Mouse (Mus musculus) cortical plate, adult 2 months (tissue): ENCODE data around the gene Lsamp. TPM values are rescaled to one million over a fixed set of nuclear protein-coding genes. Genes with fewer than 3 reads are reported as not detected.

Experiments
- H3K27ac ChIP-seq: fragments of 200-500 bp; 2 replicates; pipeline ENCODE4 v1.5.1; 2012; ENCODE audit warnings: low read length, control low read depth, inconsistent platforms; ENCODE audit not compliant: insufficient read depth
- H3K4me1 ChIP-seq: fragments of 200-500 bp; 2 replicates; pipeline ENCODE4 v1.6.1; 2011; ENCODE audit warnings: low read length; ENCODE audit not compliant: control insufficient read depth, insufficient read depth
- H3K4me3 ChIP-seq: fragments of 200-500 bp; 2 replicates; pipeline ENCODE4 v1.5.1; 2011; ENCODE audit warnings: mild to moderate bottlenecking, low read length, control low read depth; ENCODE audit not compliant: insufficient read depth
- CTCF ChIP-seq: fragments of 200-500 bp; IDR thresholded peaks from 2 replicates; pipeline ENCODE4 v1.5.1; 2011; ENCODE audit warnings: mild to moderate bottlenecking, control low read depth, low read length; ENCODE audit not compliant: insufficient read depth; ENCODE audit errors: extremely low read depth
- POLR2A ChIP-seq: fragments of 200-500 bp; IDR thresholded peaks from 2 replicates; pipeline ENCODE4 v1.6.1; 2011; ENCODE audit warnings: mild to moderate bottlenecking, low read length, control low read depth; ENCODE audit not compliant: insufficient read depth; ENCODE audit errors: extremely low read depth
- polyA plus RNA-seq: library from polyadenylated mRNA; depleted of rRNA; stranded (reverse); fragments of >200 nt; gene quantifications from 2 replicates; pipeline ENCODE4 v1.2.3, GENCODE M21; 2012

Gene Lsamp
- polyA plus RNA-seq, 1 experiment = 99.8 TPM

DNA sequence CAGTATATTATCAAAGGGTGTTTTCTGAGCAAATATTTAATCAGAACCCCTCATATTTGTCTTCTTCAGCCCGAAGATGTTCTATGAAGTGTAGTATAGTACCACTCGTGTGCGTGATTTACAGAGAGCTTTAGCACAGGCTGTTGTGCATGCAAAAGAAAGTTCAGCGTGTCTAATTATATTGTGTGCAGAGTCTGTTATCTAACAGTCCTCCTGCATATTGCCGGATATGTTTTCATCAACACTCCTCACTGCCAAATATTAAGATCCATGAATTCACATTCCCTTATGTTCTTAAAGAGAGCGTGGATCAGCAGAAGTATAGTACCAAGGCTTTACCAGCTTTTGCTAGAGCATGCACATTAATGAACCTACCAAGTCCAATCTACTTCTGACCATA, 1862.7 kb downstream of the Lsamp start:
- TF ChIP-seq CTCF = no peak
- TF ChIP-seq POLR2A = no peak
- Histone ChIP-seq H3K4me3 (no peak overlapping the region), H3K4me1 (no peaks in the 10 kb centered on the region; the same call in 1 of the 2 replicates), H3K27ac (no peak overlapping the region)

DNA sequence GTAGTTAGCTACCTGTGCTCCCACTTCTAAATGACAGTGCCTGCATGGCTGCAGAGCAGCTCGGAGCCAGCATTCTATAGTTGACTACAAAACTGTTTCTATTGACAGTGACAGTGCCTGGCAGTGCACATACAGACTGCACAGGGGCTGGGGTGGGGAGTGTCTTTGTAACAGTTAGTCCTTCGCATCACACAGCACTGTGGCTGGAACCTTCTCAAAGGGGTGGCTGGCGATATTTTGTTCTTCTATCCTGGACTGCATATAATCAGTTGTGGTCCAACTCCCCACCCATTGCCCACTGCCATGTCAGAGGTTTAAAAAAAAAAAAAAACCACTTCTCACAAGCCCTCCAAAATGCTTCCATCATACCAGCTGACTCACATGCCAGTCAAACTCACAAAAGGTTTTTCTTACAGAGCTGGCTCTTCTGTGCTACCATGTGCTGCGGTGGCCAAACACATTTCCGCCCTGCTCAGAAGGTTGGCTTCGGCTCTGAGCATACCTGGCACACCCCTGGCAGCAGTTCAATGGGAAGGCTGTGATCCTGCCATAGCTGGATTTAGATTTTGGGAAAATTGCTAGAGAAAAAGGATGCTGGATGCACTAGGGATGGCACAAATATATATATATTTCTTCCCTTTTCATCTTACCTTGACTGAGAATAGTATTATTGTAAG, 1887.9 kb downstream of the Lsamp start:
- Histone ChIP-seq H3K4me3 (no peak overlapping the region), H3K4me1 (peaks cover 2% of the 10 kb centered on the region; the same call in 1 of the 2 replicates), H3K27ac (no peak overlapping the region)
- TF ChIP-seq CTCF (no peak), POLR2A (no peak)

- Histone ChIP-seq H3K4me3 (no peak overlapping the region), H3K4me1 (no peaks in the 10 kb centered on the region; the same call in 1 of the 2 replicates), H3K27ac (no peak overlapping the region)
- TF ChIP-seq CTCF = no peak
- TF ChIP-seq POLR2A = no peak
Measured at GRCm38 (mm10) chr16:41888546-41889165, 1904.5 kb downstream of the Lsamp start.

GRCm38 (mm10) chr16:41900783-41901182, 1916.6 kb downstream of the Lsamp start:
- TF ChIP-seq CTCF = no peak
- no peak for TF ChIP-seq POLR2A
- Histone ChIP-seq H3K4me3 (no peak overlapping the region), H3K4me1 (peaks cover 3% of the 10 kb centered on the region; the same call in 1 of the 2 replicates), H3K27ac (no peak overlapping the region)

GRCm38 (mm10) chr16:41903654-41904053, 1919.5 kb downstream of the Lsamp start:
- no peak overlapping the region for H3K27ac ChIP-seq
- no peak for TF ChIP-seq POLR2A
- TF ChIP-seq CTCF = no peak
- no peak overlapping the region for H3K4me3 ChIP-seq
- H3K4me1 ChIP-seq = peaks cover 3% of the 10 kb centered on the region; the same call in 1 of the 2 replicates

DNA sequence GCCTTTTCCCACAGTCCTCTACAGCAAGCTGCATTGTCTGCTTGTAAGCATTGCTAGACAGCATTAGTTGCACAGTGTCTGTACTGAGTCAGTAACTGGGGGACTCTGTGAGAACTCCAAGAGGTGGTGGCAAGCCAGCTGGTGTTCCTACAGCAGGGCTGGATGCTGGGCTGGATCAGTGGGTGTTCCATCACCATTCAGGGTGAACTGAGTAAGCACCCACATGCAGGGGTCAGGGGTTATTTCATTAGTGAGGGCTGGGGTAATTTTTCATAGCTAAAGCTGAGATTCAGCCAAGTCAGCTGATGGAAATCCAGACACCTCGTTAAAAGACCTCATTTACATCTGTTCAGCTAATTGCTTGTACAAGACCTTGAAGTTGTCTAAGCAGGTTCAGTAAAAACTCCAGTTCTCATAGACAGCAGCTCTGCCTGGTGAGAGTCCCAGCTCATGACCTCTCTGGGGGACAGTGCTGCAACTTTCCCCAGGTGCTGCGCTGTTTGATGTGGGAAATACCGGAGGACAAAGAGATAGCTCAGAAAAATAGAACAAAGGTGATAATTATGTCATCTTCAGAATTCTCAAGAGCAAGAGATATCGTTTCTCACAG, 1928.5 kb downstream of the Lsamp start:
- H3K27ac ChIP-seq = no peak overlapping the region
- H3K4me3 ChIP-seq = no peak overlapping the region
- TF ChIP-seq POLR2A (no peak), CTCF (no peak)
- no peaks in the 10 kb centered on the region for H3K4me1 ChIP-seq

- Histone ChIP-seq H3K27ac (no peak overlapping the region), H3K4me3 (no peak overlapping the region), H3K4me1 (no peaks in the 10 kb centered on the region)
- TF ChIP-seq CTCF (no peak), POLR2A (no peak)
Measured at GRCm38 (mm10) chr16:41913346-41913745, 1929.2 kb downstream of the Lsamp start.

DNA sequence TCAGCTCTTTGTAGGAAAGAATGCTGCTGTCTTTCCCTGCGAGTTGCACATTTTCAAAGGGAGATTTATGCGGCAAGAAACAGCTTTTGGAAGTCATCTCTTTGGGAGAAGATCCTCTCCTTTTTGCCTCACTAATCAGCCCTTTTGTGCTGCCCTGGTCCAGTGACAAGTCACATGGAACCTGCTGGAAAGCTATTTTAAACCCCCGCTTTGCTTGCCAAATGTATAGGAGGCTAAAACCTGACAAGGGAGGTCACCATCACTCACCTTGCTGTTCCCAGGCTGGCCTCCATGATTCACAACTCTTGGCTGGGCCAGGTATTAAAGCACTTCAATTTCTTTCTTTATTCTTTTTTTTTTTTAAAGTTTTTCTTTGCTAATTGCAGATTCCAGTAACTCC, 1932.2 kb downstream of the Lsamp start:
- H3K4me1 ChIP-seq = peaks cover 1% of the 10 kb centered on the region; the same call in 1 of the 2 replicates
- no peak overlapping the region for H3K4me3 ChIP-seq
- TF ChIP-seq POLR2A = no peak
- TF ChIP-seq CTCF = no peak
- H3K27ac ChIP-seq = no peak overlapping the region

- peaks cover 1% of the 10 kb centered on the region for H3K4me1 ChIP-seq
- no peak overlapping the region for H3K4me3 ChIP-seq
- no peak for TF ChIP-seq CTCF
- no peak for TF ChIP-seq POLR2A
- no peak overlapping the region for H3K27ac ChIP-seq
Measured at GRCm38 (mm10) chr16:41917057-41917821, 1933.1 kb downstream of the Lsamp start.
